Mouse (Mus musculus) telencephalon, adult 2 months (tissue): ENCODE data around the gene Ralgapa2.
A peak's percentile ranks its signal among the peaks of the same experiment; 100 is the strongest.

Source experiments
- DNase-seq: peaks from one replicate; pipeline ENCODE4 v3.0.0-alpha.2; 2011; ENCODE audit warnings: low read depth, low spot score

Gene Ralgapa2

DNA sequence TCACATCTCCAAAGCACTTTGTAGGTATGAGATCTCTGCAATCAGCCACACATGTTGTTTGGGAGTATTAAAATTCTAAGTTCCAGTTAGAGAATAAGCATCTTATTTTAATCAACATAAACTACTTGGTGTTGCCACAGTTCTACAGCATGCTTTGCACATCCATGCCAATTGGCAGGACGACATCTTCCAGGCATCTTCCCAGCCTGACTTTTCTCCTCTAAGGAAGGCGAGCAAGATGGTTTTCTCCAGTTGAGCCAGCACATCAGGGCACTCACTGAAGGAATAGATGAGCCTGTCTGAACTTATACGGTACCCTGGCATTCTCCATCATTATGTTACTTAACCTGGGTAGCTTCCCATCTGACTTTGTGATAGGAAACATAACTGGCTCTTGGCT, 83.4 kb downstream of the Ralgapa2 start:
- DNase-seq: no peak

DNA sequence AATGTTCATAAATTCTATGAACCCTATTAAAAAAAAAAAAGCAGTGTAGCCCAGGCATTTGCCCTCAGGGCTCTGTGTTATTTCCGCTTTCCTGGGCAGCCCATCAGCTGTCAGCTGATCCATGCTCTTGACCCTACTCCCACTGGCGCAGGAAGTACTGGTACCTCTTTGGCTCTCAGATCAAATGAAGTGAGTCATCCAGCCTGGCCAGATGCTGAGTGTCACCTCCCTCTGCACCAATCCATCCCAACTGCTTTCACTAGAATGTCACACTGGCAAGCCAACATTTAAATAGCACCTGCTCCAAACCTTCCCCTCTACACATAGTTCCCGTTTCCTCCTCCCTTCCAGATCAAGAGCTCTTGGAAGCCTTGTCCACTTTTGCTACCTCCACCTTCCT, 84.8 kb downstream of the Ralgapa2 start:
- no peak for DNase-seq

DNA sequence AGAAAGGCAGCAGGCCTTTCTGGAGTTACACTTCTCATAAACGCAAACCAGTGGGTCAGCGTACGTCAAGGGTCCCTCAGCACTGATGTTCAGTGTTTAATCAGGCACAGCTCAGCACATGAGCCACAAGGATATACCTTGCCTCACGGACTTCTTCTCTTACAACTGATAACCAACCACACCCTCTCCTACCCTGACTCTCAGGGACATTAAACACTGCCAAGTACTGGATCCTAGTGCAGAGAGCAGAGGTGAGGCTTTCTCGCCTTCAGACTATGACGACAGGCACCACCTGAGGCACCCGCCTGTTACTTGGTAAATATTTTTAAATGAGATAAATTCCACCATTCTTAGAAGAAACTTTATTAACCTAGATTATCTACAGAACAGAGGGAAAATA, 85.8 kb downstream of the Ralgapa2 start:
- DNase-seq: no peak

DNA sequence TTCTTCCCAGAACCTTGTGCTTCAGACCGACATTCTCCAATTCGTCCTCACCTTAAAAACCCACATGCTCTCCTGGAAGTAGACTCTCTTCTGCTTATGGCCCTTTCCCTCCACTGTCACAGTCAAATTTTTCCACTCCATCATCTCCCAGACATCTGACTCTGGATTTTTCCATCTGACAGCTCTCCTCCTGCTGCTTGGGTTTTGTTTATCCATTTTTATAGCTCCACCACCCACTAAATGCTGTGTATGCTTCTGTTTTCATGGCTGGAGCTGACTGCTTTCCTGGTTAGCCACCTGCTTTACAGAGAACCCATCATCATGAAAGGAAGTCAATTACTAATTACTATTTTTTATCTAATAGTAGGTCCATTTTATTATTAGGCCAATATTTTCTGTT, 86.9 kb downstream of the Ralgapa2 start:
- DNase-seq: peak; percentile 22

DNA sequence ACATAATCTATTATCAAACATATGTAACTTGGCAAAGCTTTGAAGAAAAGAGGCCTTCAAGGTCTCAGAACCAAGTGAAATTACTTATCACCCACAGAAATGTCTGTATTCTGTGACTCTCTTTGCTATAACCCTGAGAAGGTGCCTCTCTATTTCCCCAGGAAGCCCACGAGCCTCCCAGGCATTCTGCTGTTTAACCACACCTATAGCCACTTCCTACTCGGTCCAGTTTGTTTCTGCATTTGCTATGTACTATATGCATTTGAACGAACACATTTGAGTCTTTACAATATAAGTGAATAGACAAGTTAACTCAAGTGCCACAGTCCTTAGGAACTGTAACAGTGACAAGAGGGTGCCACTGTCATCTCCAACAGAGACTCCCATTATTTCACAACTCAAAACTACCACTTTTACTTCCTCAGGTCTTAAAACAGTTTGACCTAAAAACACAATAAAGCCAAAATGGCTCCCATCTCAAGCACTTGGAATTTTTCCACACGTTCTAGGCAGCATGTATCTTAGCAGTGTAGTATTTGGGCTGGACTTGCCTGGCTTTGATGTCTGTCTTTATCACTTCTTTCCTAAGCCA, 88.3 kb downstream of the Ralgapa2 start:
- no peak for DNase-seq

DNA sequence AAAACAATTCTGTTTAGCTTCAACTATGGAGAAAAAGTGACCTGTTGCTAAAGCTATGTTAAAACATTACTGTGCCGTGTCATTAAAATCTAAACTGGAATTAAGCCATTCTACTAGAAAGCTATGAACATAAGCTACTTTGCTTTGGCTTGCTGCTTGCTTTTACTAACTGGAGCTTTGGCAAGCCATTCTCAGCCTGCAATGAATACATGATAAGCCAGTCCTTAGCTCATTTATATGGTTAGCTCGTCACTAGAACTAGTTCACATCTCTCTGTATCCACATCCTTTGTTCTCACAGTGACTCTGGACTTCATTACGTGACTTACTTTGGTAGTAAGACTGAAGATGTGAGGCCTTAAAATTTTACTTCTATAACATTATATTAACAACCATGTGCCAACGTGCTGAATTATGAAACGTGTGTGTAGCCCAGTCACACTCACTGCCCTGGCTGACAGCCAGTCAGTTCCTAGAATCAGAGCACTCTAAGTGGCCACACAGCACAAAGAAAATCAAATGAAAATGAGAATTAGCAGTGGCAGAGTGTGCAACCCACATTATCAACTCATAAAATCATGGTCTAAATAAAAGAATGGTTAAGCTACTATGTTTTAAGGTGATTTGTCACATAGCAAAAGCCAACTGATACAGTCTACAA, 89.0 kb downstream of the Ralgapa2 start:
- DNase-seq: no peak

DNA sequence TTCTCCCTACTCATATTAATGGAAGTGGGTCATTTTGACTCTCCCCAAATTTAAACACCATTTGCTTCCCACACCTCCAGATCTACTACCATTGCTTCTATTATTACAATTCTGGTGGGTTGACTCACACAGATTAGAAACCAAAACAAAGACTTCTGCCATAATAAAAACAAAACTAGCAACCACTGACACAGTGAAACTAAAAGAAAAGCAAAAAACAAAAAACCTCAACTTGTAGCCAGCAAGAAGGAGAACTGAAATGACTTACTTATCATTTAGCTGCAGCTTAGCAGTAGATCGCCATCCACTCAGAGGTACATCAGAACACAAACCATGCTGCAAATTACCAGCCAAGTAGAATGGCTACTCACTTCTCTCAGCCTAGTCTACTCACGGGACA, 95.9 kb downstream of the Ralgapa2 start:
- no peak for DNase-seq

DNA sequence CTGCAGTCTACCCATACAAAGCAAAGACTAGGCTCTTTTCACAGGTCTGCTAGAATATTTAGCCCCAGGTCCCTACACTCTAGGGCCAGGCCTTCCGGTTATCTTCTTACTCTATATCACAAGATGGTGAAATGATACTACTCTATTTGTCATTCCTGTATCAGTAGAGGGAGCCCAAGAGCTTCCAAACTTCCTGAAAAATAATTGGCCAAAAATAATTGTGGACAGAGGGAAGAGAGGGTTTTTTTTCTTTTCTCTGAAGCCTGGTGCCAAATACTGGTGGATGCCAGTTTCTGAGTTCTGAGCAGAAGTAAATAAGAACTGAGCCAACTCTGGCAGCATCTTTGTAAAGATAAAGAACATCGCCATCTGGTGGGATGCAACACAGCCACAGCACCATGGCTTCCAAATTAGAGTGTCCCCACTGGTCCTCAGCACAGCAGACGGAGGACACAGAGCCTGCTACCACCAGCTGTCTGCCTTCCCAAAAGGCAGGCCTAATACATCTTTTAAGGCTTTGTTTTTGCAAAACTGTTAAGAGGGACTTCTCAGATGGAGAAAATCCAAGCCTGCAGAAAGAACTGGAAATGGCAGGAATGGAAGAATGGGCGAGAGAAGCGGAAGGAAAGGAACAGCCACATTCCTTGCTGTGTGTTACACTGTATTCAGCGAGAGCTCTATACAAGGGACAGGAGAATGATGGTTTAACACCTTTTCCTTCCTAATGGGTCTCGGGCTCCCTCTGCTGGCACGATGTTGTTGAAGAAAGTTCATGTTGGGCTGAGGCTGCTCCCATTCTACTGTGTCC, 97.5 kb downstream of the Ralgapa2 start:
- DNase-seq: peak; percentile 49

DNA sequence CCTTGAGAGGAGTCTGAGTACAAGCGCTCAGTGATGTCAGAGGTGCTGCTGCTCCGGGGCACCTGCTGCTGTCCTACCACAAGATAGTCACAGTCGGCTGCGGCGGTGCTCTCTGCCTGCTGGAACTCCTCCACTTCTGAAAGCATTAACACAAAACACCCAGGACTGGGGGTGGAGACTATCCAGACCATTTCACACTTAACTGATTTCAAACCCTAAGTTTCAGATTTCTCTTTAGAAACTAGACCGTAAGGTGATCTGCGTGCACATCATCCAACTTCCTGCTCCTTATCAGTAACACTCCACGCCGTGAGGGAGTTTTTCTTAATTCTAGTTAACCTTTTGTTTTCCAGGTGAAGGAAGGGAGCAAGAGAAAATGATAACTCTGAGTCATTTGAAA, 99.4 kb downstream of the Ralgapa2 start:
- no peak for DNase-seq

DNA sequence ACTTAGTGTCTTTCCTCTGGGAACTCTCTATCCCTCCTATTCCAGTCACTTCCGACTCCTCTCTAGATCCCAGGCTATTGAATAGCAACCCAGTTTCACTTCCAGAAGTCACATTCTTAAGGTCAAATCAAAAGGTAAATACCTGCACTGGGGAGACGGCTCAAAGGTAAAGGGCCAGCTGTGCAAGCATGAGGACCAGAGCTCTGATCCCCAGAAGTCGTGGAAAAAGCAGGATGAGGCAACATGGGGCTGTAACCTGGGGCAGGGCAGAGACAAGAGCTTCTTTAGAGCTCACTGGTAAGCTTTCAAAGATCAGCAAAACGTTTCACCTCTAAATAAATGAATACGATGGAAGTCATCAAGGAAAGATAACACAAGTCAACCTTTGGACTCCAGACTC, 100.2 kb downstream of the Ralgapa2 start:
- DNase-seq: no peak

DNA sequence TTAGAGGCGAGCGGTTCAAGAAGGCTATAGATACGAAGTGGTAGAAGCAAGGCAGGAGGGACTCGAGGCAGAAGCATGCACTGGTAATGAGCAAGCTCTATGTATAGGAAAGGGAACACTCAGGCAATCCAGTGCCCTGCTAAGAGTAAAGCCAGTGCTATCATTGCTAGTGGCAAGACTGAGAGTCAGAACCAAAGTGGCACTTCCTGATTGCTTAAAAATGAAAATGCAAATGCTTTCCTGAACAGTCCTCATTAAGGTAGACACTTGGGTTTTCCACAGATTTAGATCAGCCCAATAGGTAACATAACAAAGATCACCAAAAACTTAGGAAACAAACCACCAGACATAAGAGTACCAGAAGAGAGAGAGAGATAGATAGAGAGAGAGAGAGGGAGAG, 105.1 kb downstream of the Ralgapa2 start:
- DNase-seq: no peak

DNA sequence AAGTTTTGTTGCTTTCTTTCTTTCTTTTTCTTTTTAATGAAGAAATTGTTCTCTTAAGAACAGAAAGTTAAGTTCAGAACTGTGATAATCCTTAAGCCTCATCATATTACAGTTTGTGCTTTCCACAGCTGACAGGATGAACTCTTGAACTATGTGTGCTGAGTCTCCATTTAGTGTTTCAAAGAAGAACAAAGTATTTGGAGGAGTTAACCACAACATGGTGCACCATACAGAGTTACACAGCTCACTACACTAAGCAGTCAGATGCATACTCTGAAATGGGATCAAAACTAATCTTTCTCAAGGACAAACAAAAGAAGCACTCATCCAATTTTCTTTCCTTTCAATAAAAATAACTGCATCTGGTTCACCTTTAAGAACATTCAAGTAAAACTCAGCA, 110.6 kb downstream of the Ralgapa2 start:
- DNase-seq: no peak

DNA sequence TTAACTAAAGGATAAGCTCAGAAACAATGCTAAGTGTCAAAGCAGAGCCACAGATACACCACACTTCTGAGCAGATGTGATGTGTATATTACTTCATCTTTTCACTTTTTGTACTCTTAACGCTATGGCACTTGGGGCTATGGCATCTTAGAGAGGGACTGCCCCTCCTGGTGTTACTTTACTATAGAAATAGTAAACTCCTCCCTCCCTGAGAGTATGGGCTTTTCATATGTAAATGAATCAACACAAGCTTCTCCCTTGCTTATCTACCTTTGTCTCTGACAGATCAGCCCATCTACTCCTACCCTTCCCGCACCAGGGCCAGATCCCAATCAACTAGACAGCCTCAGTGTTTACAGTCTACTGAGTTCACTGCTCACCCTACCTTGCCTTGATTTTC, 111.4 kb downstream of the Ralgapa2 start:
- no peak for DNase-seq

DNA sequence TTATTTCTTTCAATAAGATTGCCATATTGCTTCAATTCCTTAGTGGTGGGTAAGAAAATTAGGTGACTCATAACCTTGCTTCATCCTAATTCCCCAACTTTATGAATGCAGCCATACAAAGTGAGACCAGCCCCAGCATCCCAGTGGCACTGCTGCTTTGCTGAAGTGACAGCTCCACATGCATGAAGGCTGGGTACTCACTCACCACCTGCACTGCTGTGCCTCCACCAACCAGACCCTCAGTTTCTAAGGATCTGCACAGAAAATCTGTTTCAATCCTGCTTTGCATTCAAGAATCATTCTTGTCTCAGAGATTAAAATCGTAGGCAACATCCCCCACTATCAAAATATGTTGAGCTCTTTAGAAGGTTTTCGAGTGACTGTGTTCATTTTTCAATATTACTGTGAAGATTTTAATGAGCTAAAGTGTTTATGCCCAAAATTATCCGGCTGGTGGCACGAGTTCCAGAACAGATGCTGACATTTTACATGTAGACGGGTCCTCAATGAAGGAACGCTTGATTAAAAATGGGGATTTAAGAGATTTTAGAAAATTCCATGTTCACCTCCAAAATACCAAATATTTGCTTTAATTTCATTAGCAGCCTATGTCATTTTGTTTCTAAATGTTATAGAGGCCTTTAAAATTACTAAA, 113.8 kb downstream of the Ralgapa2 start:
- DNase-seq: peak; percentile 26

DNA sequence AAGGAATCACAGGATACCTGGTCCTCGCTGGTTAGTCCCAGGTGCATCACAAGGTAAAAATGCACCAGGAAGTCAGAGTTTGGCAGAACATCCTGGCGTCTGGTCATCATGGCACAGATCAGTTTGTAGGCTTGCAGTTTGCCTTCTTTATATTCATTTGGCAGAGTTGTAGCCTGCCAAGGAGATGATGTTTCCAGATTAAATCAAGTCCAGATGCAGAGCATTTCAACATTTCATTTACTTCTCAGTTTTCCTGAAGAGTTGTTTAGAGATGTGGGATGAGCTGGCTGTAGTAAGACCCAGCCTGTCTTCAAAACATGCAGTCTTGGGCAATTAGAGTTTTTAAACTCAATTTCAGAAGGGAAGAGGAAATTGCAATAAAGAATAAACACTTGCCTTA, 124.9 kb downstream of the Ralgapa2 start:
- DNase-seq: no peak

DNA sequence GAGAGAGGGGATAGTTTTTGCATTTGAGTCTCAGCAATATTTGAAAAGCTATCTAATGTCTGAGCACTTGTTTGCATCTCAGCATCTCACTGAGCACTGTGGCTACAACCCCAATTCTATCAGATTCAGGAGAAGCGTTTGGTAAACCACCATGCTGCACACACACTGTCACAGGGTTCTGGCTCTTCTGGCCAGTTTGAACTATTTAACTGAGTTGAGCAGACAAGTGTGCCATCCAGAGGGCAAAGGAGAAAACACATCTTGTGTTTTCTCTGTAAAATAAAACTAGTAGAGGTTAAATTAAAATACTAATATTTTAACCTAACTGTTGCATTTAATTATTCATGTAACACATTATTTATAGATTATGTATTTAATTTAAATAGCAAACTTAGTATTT, 127.6 kb downstream of the Ralgapa2 start:
- DNase-seq: no peak

DNA sequence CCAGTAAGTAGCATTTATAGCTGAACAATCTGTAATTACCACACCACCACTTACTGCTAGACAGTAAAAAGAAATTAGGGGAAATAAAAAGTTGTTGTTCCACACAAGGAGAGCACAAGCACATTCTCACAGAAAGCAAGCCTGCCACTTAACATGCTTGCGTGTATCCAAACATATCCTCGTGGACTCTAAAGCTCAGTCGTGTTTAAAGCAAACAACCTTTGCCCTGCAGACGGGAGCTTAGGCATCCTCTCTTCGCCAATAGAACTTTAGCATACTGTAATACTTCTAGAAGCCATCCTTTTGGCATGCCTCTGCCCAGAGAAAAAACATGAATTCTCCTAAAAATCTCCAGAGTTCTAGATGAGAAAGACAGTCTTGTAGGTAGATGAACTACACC, 135.9 kb downstream of the Ralgapa2 start:
- no peak for DNase-seq

DNA sequence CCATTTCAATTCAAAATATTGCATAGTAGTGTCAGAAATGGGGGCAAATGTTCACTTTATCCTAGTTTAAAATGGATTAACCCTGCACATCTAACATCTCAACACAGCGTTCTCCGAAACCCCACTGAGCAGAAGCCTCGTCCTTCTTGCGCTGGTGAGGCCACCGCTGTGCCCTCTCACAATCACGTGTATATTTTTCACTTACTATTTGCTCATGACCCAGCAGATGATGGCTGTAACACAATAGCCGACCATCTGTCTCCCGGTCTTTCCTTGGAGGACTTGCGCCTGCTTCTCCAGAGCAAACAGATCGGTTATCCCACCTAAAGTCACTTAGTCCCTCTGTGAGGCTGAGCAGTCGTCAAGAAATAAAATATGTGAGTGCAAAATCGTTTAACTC, 146.0 kb downstream of the Ralgapa2 start:
- DNase-seq: no peak

DNA sequence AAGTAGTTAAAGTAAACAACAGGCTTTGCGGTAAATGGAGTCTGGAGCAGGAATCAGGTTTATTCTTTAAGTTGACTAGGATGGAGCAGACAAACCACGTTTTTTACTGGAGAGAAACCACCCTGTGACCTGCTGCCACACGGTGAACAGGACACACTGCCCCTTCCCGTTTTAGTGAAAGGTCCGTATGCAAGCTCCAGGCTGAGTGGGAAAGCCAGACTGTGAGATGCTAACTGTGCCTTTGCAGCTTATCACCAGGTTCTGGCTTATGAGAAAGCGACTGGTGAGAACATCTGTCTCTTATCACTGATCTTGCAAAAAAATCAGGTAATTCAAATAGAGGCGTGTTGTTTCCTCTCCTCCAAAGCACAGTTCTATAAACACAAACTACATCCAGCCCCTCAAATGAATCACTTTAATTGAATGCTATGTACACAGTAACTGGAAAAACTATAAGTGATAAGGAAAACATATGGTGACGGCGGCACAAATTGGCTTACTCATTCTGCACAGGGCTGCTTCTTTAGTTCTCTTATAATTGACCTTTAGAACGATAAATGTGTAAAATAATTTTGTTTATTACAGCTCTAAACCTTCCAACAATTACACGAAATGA, 146.7 kb downstream of the Ralgapa2 start:
- DNase-seq: no peak

DNA sequence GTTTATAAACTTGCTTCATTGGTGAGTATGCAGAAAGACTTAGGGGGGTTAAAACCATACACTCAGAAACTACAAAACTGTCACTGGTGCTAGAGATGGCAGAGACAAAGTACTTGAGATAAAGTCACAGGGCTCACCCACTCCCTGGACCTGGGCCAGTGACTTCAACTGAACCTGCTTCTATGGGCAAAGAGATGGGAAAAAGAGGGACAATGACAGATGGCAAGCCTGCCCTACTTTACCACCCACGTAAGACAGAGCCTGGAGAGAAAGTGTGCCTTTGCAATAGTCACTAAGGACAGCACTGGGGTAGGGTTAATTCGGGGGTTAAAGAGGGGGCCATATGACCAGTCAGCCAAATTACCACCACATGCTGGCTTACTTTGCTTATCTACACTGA, 148.7 kb downstream of the Ralgapa2 start:
- DNase-seq: peak; percentile 71

DNA sequence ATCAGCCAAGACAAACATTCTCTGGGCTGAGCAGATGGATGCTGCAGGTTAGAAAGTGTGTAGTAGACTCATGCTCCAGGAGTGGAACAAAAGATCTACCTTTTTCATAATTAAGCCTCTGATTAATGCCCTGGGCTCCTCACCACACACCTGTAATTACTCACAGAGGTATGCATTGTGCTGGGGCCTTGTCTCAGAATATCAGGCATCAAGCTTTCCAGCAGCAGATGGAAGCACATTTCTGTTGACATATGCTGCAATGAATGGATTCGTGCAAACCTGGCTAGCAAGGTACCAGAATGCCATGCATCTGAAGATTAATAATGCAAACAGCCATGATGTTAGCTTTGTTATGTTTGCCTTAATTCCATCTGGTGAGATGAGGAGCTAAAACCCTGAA, 149.2 kb downstream of the Ralgapa2 start:
- DNase-seq: no peak

DNA sequence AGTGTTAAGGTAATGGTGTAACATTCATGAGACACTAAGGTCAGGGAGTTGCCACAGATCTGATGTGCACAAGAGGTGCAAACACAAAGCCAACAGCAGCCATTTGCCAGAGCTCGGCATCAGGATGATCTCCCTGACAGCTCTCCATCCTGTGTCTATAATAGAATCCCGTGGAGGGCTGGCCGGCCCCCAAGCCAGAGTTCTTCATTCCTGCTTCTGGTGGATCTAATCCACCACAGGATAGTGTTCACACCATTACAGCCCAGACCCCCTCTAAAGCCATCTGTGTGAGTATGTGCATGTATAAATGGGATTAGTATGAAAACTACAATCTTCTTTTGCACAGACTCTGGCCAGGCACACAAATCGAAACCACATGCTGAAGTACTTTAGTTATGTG, 150.2 kb downstream of the Ralgapa2 start:
- DNase-seq: no peak
